Mouse (Mus musculus) spleen, postnatal 4 days (tissue): Measurements from ENCODE around the gene Ccdc73.
"Not testable (repeated sequence)": the region's sequence is repeated elsewhere in the genome, so short reads cannot be mapped to it uniquely, and the experiment has no call there.

ENCODE experiments used
- DNase-seq, 2 experiments: peaks; one replicate each; pipeline ENCODE4 v3.0.0; 2022; ENCODE audit warnings: low spot score in 2 of 2

Gene Ccdc73

DNA sequence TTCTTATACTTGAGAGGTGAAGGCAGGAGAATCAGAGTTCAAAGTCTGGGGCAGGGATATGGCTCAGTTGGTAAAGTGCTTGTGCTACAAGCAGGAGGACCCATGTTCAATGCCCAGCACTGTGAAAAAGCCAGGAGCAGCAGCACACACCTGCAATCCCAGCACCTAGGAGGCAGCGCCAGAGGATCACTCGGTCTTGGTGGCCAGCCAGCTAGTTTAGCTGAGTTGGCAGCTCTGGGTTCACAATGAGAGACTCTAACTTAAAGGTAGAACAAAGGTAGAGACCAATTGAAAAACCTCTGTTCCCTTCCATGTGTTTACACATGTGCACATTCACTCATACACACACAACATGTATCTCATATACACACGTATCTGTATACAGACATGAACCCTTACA lies 1.5 kb downstream of the Ccdc73 start:
- no peak for DNase-seq

DNA sequence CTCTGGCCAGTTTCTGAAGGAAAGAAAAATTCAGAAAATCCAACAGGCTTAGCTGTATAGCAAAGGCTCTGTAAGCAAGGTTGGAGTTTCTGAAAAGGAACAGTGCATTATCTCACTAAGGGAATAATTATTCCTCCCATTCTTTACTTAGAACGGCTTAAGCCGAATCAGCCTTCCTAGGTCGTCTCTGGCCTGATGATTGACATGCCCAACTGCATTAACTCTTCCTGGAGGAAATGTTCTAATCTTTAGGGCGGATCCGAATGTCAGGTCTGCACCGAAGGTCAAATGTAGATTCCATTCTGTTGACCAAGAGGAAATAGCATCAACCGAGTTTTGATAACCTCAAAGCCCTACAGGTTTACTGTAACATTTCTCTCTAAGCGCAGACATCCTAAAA lies 11.2 kb downstream of the Ccdc73 start:
- DNase-seq, result no peak

DNA sequence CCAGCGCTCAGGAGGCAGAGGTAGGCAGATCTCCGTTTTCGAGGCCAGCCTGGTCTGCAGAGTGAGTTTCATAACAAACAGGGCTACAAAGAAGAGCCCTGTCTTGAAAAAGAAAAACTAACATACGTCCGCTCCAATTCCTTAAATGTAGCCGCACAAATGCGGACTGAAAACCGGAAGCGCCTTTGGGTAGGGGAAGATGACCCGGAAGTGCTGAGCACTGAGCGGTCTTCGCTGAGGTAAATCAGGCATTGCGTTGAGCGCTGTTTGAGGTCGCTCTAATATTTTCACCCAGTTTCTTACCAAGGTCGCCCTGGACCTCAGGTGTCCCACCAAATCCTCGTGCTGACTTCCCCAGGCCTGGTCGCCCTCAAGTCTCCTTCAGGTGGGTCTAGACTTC lies 18.5 kb downstream of the Ccdc73 start:
- DNase-seq, result no peak

DNA sequence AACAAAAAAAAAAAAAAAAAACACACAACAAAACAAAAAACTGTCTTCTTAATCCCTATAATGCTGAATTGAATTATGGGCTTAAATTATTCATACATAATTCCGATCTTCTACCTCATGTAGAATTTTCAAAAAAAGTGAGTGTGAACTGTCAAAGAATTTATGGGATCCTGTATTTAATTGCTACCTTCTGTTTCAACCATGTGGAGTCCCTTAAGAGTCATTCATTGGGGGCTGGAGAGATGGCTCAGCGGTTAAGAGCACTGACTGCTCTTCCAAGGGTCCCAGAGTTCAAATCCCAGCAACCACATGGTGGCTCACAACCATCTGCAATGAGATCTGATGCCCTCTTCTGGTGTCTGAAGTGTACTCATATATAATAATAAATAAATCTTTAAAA lies 19.7 kb downstream of the Ccdc73 start:
- DNase-seq, result not testable (repeated sequence)

DNA sequence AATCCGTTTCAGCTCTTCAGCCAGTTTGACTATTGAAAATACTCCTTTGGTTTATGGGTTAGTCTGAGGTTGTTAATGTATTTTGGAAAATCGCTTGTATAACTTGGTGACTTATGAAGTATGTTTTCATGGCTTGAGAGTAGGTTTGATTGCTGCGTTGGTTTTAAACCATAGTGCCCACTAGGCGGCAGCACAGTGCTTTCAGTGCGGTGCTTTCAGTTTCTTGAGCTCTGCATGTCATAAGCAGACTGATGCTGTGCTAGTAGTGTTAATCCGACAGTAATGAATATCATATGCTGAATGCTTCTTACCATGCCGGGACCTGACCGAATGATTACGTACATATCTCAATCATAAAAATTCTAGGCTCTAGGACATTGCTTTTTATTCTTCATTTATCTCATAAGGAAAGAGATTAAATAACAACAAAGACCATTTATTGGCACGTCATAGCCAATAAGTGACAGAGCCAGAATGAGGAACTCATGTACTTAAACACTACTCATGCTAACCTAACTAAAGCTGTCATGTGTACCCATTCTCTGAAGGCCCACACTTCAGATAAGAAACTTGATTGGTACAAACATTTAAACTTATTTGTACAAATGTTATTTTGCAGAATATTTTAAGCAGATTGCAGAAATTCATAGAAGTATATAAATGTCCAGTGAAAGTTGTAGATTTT lies 20.4 kb downstream of the Ccdc73 start:
- peak; percentile 48 to 80 for DNase-seq

DNA sequence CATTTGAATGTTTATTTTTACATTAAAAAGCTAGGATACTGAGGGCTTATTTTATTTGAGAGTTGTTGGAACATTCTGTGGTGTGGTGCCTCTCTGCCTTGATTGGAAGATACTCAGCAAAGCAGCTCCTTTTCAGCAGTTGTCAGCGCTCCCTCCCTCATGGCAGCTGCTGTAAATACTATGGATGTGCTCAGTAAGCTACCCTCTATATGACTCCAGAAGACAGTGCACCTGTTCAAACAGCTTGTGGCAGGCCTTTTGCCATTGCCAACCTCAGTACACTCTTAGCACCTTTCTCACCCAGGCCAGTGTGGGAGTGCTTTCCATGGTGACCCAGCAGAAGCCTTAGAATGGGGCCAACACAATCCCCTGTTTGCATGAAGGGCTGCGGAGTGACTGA lies 32.4 kb downstream of the Ccdc73 start:
- no peak for DNase-seq

DNA sequence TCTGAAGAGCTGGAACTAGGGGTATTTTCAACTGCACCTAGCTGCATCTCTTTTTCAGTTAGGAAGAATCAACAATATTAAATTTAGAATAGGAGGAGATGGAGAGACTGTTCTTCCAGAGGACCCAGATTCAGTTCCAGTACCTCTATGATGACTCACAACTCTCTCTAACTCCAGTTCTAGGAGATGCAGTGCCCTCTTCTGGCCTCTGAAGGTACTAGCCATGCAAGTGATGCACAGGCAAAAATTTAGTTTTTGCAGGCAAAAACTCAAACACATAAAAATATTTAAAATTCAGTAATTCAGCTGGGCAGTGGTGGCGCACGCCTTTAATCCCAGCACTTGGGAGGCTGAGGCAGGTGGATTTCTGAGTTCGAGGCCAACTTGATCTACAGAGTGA lies 48.1 kb downstream of the Ccdc73 start:
- no peak for DNase-seq

DNA sequence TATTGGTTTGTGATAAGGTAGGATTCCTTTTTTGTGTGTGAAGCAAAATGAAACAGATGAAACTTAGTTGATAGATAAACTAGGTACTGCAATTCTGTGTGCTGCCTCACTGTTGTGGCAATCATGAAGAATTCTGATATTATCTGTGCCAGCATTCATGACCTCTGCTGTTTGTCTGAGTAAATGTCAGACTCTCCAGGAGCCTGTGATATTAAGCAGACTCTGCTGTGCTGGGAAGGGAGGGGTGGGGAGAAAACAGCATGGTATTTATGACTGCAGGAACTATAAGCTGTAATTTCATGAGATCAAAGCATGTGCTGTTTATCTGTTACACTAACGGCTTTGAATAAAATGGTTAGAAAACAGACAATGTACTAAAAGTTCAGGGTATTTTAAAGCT lies 96.9 kb downstream of the Ccdc73 start:
- DNase-seq, result no peak

DNA sequence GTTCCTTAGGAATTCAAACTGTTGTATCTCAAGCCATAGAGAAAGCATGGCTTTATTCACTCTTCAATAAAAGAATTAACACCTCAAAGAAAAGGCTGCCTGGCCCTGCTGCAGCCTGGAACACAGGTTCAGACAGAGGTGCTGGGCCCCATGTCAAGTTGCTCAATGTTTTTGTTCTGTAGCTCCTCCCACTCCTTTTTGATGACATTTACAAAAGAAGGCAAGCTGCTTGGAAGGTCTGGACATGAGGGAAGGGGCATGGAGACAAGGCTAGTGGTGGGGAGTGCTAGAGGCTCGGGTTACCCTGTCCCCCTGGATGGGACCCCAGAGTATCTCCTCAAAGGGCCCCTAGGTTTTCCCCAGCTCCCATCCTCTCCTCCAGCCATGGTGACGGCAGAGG lies 114.1 kb downstream of the Ccdc73 start:
- DNase-seq, result no peak

DNA sequence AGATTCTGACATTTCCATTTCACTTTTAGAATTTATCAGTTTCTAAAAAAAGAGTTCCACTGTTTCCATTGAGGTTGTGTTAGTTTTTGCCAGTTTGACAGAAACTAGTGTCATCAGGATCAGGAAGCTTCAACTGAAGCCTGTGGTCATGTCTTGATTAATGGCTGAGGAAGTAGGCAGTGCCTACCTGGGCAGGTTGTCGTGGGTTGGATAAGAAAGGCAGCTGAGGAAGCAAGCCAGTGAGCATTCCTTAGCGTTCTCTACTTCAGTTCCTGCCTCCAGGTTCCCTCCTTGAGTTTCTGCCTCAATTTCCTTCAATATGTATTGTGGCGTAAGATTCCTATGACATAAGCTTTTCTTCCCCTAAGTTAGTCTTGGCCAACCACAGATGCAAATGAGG lies 118.2 kb downstream of the Ccdc73 start:
- DNase-seq, result no peak

DNA sequence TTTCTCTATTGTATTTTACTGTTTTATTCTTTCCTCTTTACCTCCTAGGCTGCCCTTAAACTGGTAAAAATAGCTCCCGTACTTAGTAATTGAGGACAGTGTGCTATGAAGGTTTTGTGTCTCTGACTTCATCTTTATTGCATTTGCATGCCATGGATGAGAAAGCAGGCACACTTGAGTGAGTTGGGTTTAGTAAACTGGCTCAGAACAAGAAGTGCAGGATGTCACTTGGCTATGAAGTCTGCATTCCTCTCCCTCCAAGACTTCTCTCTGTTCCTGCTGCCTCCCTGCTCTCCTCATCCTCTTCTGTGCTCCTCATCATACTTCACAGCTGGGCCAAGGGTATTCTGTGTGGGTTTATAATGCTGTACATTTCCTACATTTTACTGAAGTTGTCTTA lies 121.4 kb downstream of the Ccdc73 start:
- no peak for DNase-seq

DNA sequence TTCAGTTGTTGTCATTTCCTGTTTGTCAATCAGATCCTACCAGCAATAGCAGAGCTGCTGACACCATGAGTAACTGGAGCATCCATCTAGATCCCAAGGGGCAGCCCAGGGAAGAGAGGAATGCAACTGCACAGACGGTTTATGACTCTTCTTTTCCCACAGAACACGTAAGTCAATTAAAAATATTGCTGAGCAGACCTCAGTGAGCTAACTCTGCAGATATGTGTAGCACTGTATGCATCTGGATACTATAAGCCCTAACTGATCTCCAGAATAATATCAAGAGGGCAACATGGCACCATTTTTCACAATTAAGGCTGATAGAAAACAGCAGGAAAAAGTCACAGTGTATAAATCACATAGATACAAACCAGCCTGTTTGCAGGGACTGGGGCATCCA lies 126.8 kb downstream of the Ccdc73 start:
- DNase-seq, result no peak

DNA sequence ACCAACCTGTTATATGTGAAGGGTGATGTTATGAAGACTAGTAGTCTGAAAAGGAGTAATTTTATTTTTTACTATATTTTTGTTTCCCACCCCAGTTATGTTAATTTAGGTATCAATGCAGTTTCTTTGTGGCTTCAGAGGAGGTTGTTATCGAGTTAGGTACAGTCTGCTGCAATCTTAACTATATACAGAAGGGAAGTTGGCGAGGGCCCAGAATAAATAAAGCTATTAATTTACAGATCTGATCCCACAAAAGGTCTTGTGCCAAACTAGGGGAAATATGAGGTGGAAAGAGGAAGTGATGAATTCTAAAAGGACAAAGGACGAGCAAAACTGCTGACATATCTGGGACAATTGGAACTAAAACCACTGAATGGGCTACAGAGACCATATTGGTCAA lies 128.6 kb downstream of the Ccdc73 start:
- DNase-seq, result no peak

DNA sequence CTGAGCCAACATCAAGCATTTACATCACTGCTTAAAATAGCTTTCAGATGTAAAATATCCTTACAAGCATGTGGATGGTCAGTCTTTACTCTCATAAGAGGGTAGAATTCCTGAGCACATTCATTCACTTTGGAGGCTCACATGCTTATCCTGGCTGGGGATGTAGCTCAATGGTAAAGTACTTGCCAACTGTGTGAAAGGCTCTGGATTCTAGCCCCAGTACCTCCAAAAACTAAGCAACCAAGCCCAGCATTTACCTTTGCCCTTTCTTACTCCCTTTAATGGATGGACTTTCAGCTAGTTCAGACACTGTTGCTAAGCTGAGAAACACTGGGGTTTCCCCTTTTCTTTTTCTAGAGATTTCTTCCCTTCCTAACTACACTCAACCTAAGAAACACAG lies 139.6 kb downstream of the Ccdc73 start:
- DNase-seq, result no peak

DNA sequence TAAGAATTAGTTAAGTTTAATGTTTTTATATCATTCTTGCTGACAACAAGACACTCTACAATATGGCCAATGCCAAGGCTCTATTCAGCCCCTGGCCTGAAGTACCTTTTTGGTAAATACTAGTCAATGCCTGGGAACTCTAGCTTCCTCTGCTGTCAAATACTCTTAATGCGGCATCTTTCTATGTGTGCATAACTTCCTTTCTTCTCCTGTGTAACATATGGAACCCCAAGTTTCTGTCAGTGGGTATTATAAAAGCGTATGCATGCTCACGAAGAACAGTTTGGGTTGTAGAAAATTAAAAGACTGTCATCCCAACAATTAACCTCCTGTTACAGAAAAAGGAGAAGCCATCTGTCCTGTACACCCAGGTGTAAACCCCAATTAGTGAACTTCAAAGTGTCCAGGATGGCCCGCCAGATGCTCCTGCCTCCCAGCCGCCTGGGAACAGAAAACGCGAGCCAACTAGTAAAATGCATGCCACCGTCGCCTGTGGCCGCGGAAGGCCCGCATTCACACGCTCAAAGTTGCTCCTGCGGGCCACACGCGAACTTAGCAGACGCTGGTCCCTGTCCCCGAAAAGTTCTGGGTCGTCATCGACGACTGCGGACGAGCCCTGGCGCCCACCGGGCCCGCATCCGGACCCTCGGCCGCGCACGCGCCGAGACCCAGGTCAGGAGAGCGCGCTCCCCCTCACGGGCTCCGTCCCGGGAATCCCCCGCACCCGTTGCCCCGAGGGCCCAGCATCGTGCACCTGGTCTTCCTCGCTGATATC lies 148.8 kb downstream of the Ccdc73 start:
- no peak for DNase-seq

DNA sequence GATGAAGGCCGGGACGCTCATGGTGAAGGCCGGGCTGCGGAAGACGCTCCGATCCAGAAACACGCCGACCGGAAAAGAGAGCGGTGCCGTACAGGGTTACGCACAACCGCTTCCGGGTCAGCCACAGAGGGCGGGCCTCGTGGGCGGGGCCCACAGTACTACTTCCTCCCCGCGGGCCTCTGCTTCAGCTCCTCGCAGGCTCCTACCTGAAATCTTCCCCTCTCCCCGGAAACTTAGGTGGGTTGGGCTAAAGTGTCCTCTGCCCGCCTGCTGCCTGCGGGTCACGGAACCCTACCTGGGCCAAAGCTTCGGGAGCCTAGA lies 149.3 kb downstream of the Ccdc73 start, which contains the start of gene Eif3m:
Gene Eif3m (minus strand): TSS at position 114 of the 321 bp plus-strand sequence.
- peak; percentile 93 to 96 for DNase-seq

DNA sequence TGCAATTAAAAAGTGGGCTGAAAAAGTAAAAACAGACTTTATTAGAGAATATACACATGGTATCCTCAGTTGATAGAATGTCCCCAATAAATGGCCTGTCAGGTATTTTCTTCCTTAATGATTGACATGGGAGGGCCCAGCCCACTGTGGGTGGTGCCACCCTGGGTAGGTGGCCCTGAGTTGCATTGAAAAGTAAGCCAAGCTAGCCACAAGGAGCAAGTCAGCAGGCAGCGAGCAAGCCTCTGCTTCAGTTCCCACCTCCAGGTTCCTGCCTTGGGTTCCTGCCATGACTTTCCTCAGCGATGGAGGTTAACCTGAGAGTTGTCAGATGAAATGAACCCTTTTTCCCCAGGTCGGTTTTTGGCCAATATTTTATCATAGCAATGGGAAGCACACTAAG lies 150.2 kb downstream of the Ccdc73 start:
- DNase-seq, result no peak

DNA sequence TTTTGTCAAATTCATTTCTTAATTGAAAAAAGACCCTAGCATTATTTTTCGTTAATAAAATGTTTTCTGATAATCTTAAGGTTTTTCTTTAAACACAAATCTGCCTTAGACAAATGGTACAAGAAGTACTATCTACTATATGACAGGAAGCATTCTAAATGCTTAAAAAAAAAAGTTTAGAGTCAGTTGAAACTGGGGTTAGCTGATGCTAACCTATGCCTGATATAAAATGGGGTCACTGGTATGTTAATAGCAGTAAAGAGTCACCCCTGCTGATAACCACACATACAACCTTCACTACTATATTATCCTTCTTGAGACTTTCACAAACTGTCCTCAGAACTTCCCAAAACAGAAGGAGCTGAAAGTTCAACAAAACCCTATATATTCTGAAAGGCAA lies 151.9 kb downstream of the Ccdc73 start:
- DNase-seq, result no peak

DNA sequence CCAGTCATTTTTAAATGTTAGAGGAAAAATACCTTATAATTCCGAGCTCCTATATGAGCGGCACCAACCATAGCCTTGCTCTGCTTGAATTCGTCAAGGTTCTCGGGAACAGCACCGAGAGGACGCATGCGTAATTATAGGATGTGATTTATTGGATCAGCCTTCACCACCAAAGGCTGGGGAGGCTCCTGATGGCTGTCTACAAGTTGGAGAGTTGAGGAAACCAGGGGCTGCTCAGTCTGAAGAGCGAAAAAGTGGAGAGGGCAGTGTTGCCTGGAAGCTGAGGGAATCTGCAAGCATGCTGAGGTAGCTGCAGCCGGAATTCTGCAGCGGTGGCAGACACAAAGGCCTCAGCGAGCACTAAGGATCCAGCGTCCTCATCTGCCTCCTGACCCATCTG lies 153.7 kb downstream of the Ccdc73 start:
- DNase-seq, result no peak

DNA sequence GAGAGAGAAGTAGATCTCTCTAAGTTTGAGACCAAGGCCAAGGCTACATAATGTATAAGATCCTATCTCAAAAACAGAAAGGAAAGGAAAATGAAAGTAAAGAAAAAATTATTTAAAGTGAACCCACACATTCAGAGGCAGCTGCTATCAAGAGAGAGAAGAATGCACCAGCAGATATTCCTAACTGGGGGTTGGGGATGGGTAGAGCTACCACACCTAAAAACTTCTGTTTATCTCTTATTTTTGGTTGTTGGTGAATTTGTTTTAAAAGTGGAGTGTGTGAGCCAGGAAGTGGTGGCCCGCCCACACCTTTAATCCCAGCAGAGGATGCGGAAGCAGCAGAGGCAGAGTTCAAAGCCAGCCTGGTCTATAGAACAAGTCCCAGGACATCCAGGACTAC lies 154.2 kb downstream of the Ccdc73 start:
- peak in 1 of 2 experiments; percentile 38 for DNase-seq

DNA sequence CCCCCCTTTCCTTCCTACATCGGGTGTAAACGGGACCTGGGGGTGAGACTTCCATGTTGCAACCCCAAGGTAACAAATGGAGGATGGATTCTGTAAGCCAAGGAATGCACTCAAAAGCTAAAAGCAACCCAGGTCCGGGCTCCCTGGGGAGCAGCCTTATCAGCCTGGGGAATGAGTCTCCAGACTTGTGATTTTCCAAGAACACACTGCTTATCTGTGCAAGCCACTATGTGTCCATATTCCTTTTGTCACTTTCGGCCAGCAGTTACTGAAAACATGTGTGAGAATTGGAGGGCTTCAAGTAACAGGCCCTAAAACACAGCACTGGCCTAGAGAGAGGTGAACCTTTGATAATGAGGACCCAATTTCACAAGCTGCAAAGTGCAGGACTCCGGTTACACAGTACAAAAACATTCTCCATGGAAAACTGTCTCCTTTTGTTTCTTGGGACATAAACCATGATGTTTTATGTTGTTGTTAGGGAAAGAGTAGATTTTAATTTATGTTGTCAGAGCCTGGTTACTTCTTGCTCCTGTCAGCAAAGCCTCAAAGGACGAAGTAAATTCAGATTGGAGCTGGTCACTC lies 155.5 kb downstream of the Ccdc73 start:
- DNase-seq, result peak in 1 of 2 experiments; percentile 22

DNA sequence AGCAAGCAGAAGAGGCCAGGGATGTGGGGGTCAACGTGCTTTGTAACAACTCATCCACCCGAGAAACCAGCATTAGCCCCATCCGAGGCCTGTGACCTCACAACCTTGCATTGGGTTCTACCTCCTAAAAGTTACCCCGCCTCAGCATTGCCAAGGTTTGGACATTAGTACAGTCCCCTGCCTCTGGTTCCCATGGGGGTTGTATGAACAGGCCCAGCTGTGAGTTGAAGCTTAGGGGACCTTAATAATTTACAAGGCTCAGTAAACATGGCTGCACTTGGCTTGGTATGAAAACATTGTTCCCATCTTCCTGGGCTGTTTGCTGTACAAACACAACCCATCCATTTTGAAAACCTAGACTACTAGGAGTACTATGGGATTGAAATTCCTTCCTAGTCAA lies 156.2 kb downstream of the Ccdc73 start:
- DNase-seq, result no peak

DNA sequence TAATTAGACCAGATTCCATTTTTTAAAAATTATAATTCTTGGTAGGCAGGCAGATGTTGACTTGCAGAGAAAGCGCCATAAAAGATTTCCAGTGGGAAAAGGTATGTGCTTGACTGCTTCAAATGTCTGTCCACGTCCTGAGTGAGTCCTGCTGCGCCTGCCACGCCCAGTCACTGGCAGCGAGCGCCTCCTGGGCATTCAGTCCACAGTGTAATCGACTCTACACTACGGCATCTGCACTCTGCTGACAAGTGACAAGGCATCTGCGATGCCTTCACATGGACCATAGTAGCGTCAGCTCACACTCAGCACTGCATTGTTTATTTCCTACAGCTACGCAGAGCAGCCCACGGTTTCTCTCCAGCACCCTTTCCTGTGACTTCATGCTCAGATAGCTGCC lies 158.0 kb downstream of the Ccdc73 start:
- not testable (repeated sequence) for DNase-seq
